Mouse (Mus musculus) retina, postnatal 7 days (tissue): ENCODE results near the gene Ccl27a.
A peak's percentile ranks its signal among the peaks of the same experiment; 100 is the strongest.
"Not testable (repeated sequence)": the region's sequence is repeated elsewhere in the genome, so short reads cannot be mapped to it uniquely, and the experiment has no call there.

Source experiments
- DNase-seq: peaks from one replicate; pipeline ENCODE4 v3.0.0-alpha.2; 2012; ENCODE audit warnings: low read depth, low spot score

The Ccl27a gene

DNA sequence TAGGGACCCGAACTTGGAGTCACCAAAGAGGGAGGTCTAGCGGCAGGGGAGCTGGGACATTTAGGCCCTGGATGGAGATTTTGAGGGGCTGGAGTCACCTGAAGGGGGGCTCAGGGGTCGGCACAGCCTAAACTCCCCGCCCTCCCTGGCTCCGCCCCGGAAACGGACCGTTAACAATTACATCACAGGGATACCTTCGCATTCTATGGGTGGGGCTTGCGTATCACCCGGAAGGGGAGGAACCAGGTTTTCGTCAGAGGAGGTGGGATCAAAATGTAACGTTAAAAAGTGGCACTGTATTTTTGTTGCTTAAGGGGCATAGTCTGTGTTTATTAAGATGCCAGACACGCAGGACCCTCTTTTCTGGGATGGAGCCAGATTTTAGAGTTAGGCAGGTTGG lies at the start of gene Ccl27a:
TSS of gene Ccl27a (minus strand) at position 246 of the 400 bp plus-strand sequence.
- peak; percentile 65 for DNase-seq

DNA sequence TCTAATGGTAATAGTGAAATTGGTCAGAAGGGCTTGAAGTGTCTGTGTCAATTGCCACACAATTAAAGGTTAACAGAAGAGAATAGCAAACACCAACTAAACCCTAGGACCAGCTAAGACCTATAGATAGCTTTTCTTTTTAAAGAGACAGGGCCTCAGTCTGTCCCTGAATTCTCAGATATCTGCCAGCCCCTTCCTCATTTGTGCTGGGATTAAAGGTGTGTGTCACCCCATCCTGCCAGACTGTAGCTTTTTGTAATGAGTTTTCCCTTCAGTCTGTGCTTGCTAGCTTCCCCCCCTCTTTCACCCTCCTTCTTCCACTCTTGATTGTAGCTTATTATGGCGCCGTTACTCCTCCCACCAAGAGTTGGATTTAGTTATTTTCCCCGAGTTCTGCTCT lies 9.2 kb upstream of the Ccl27a start:
- not testable (repeated sequence) for DNase-seq

GRCm38 (mm10) chr4:41782711-41783110 lies 8.7 kb upstream of the Ccl27a start:
- not testable (repeated sequence) for DNase-seq

DNA sequence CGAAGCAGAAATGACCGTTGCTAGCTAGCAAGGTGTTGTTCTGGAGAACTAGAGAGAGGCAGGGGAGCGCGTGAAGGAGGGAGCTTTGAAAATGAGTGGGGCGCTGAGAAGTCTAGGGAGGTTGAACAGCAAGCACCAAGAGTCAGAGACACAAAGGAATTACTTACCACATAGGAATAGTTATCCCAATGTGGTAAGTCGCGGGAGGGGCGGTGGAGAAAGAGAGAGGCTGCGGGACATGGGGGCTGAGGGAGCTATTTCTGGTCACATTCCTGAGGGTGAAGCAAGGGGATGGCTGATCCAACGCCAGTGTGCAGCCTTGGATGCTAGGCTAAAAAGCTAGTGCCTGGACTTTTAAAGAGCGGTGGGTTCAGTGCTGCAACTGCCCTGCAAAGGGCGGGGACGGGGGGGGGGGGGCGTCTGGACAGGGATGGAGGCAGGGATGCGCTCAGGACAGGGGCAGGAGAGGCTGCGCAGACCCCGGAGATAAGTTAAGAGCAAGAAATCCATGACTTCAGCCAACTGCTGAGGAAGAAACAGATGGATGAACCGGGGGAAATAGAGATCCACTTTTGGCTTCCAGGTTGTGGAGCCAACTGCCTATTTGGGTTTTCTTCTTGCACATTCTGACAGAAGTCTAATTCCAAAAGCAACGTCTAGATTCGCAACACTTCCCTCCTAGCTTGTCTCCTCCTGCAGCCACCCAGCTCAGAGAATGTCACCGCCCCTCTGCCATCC lies 7.9 kb upstream of the Ccl27a start:
- not testable (repeated sequence) for DNase-seq

DNA sequence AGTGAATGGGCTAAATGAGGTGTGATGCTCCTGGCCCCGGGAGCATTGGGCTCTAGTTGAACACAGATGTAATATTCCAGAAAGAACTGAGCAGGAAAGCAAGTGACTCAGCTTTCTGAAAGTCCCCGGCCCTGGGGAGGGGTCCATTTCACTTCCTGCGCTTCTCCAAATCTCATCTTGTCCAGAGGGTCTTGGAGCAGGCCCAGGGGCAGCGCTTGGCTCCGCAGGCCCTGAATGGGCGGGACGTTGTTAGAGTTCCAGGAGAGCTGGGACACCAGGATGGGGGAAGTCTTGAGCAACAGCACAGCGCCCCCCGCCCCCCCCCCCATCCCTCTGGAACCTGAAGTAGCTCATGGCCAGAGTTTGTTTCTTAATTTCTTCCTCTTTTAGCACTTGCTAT lies 7.2 kb upstream of the Ccl27a start:
- DNase-seq: not testable (repeated sequence)

DNA sequence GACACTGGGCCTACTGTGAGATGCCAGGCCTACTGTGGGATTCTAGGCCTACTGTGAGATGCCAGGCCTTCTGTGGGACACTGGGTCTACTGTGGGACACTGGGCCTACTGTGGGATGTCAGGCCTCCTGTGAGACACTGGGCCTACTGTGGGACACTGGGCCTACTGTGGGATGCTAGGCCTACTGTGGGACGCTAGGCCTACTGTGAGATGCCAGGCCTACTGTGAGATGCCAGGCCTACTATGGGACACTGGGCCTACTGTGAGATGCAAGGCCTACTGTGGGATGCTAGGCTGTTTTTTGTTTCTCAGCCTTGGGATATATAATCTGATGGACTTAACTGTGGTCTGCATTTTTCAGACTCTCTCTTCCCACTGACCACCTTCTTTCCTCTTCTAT lies 1.8 kb upstream of the Ccl27a start:
- DNase-seq: not testable (repeated sequence)

GRCm38 (mm10) chr4:41774506-41774905 lies 459 bp upstream of the Ccl27a start:
- DNase-seq: not testable (repeated sequence)

DNA sequence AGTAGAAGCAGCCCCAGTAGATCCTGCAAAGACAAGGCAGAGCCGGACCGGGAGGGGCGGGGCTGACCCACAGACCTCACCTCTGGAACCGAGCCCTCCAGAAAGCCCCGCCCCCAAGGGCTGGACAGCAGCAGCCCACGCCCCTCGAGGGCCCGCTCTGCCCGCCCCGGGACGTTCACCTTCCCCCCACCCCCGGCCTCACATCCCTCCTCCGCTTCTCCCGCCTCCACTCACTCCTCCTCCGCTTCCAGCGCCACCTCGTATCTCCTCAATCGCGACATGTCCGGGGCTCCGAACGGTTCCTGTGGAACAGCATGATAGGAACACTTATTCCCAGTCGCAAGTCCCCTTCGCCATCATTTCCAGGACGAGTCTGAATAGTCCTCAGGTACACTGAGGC lies 545 bp downstream of the Ccl27a start:
- peak; percentile 30 for DNase-seq

GRCm38 (mm10) chr4:41772946-41773345 lies 1.1 kb downstream of the Ccl27a start:
- not testable (repeated sequence) for DNase-seq

- not testable (repeated sequence) for DNase-seq
These were observed 6.7 kb downstream of the Ccl27a start for GRCm38 (mm10) chr4:41767301-41767700.

GRCm38 (mm10) chr4:41763176-41763575 lies 10.9 kb downstream of the Ccl27a start:
- DNase-seq: not testable (repeated sequence)

GRCm38 (mm10) chr4:41762688-41763114 lies 11.3 kb downstream of the Ccl27a start:
- DNase-seq: not testable (repeated sequence)

- DNase-seq: no peak
These were observed 11.9 kb downstream of the Ccl27a start for GRCm38 (mm10) chr4:41762099-41762687.

DNA sequence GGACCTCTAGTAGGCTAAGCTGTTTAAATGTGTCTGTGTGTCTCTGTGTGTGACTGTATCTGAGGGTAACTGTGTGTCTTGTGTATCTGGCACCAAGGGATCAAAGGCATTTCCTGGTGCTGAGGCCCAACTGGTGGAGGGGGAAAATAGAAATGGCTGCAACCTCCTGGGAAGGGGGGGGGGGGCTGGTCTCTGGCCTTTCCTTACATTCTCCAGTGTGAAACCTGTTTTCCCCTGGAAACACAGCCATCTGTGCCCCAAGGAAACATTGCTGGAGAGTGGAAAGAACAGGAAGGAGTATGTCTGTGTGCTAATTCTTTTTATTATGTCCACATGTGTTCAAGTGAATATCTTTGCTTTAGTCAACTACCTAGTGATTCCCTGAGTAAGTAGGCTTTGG lies 12.4 kb downstream of the Ccl27a start:
- no peak for DNase-seq

GRCm38 (mm10) chr4:41760911-41761310 lies 13.1 kb downstream of the Ccl27a start:
- DNase-seq: no peak

GRCm38 (mm10) chr4:41760288-41760721 lies 13.7 kb downstream of the Ccl27a start:
- DNase-seq: peak; percentile 67

DNA sequence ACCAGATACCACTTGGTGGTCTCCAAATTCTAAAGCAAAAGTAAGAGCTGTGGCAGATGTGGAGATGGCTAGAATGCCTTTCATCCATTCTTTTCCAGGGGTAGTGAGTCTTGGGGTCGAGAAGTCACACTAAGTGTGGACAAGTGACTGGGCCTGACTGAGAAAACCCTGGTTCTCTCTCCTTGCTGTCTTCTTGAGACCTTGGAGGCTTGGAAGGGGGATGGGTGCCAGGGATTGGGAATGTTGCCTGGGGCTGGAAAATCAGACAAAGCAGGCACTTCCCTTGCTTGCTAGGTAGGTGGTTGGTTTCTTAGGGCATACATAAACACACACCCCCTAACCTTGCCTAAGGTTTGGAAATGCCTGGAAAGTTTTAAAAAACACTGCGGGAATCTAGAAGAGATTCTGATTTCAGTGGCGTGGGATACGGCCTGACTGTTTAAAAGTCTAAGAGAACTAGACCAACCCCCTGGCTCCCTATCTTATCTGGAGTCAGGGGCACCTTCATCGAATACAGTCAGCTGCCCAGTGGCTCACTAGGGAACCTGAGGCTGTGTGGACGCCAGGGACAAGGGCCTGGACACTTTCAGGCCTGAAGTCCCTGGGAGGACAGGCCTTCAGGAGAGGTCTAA lies 14.3 kb downstream of the Ccl27a start:
- DNase-seq: no peak

GRCm38 (mm10) chr4:41759206-41759605 lies 14.8 kb downstream of the Ccl27a start:
- no peak for DNase-seq

DNA sequence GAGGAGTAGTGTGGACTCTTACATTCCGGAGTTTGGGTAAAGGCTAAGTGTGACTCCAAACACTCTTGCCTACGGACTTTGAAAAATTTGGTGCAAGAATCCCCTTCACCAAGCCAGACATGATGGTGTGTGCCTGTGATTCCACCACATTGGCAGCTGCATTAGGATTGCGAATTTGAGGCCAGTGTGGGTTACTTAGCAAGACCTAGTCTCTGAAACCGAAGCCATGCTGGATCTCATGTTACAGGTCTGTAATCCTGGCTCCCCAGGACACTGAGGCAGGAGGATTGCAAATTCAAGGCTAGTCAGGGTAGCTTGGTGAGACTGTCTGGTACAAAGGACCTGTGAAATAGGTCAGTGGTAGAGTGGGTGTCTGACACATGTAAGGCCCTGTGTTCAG lies 15.3 kb downstream of the Ccl27a start:
- no peak for DNase-seq

DNA sequence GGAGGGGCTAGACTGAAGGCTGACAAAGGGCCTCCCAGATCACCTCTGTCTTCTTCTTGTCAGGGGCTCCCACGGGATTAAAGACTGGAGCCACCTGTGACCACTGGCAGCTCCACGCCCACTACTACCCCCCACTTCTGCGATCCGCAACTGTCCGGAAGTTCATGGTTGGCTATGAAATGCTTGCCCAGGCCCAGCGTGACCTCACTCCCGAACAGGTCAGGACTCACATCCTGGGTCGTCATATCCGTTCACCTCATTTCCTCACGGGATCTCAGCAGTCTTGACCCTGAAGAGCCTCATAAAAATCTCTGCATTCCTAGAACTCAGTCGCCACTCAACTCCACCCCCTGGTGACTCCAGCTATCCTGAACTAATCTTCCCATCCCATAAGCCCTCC lies 16.0 kb downstream of the Ccl27a start:
- no peak for DNase-seq

- DNase-seq: no peak
These were observed 16.7 kb downstream of the Ccl27a start for GRCm38 (mm10) chr4:41757321-41757720.

- DNase-seq: no peak
These were observed 17.6 kb downstream of the Ccl27a start for GRCm38 (mm10) chr4:41756440-41756839.
